Mouse (Mus musculus): ENCODE data around the gene Zdhhc5.

Zdhhc5 gene

GRCm38 (mm10) chr2:84714811-84715561 lies at the start of gene Zdhhc5:
TSS of gene Zdhhc5 (minus strand) at chr2:84715180.
- peak; percentile 99 for DNase-seq (ENCODE audit: low spot score)

GRCm38 (mm10) chr2:84762818-84763217 lies 47.8 kb upstream of the Zdhhc5 start:
- no peak for DNase-seq (ENCODE audit: low spot score)

GRCm38 (mm10) chr2:84762295-84762694 lies 47.3 kb upstream of the Zdhhc5 start:
- DNase-seq (ENCODE audit: low spot score) = no peak

GRCm38 (mm10) chr2:84761840-84762239 lies 46.9 kb upstream of the Zdhhc5 start:
- DNase-seq (ENCODE audit: low spot score) = no peak

GRCm38 (mm10) chr2:84761309-84761708 lies 46.3 kb upstream of the Zdhhc5 start:
- no peak for DNase-seq (ENCODE audit: low spot score)

GRCm38 (mm10) chr2:84760777-84761176 lies 45.8 kb upstream of the Zdhhc5 start:
- no peak for DNase-seq (ENCODE audit: low spot score)

- DNase-seq (ENCODE audit: low spot score) = no peak
Observed at GRCm38 (mm10) chr2:84758542-84759127, 43.7 kb upstream of the Zdhhc5 start.

GRCm38 (mm10) chr2:84757026-84757682 lies 42.2 kb upstream of the Zdhhc5 start:
- no peak for DNase-seq (ENCODE audit: low spot score)

- no peak for DNase-seq (ENCODE audit: low spot score)
Observed at GRCm38 (mm10) chr2:84756245-84756644, 41.3 kb upstream of the Zdhhc5 start.

GRCm38 (mm10) chr2:84750115-84750514 lies 35.1 kb upstream of the Zdhhc5 start:
- no peak for DNase-seq (ENCODE audit: low spot score)

GRCm38 (mm10) chr2:84744126-84744525 lies 29.1 kb upstream of the Zdhhc5 start:
- DNase-seq (ENCODE audit: low spot score) = peak; percentile 48

GRCm38 (mm10) chr2:84743561-84743960 lies 28.6 kb upstream of the Zdhhc5 start, which contains the start of gene Gm19426:
TSS of gene Gm19426 (minus strand) at chr2:84743655.
- DNase-seq (ENCODE audit: low spot score) = peak; percentile 84

- peak; percentile 71 for DNase-seq (ENCODE audit: low spot score)
Observed at GRCm38 (mm10) chr2:84742451-84743283, 27.7 kb upstream of the Zdhhc5 start.

- no peak for DNase-seq (ENCODE audit: low spot score)
Observed at GRCm38 (mm10) chr2:84741841-84742450, 27.0 kb upstream of the Zdhhc5 start.

- peak; percentile 48 for DNase-seq (ENCODE audit: low spot score)
Observed at GRCm38 (mm10) chr2:84740608-84741333, 25.8 kb upstream of the Zdhhc5 start.

- DNase-seq (ENCODE audit: low spot score) = peak; percentile 56
Observed at GRCm38 (mm10) chr2:84738271-84738911, 23.4 kb upstream of the Zdhhc5 start.

- DNase-seq (ENCODE audit: low spot score) = peak; percentile 48
Observed at GRCm38 (mm10) chr2:84737451-84737925, 22.5 kb upstream of the Zdhhc5 start.

GRCm38 (mm10) chr2:84736312-84737161 lies 21.6 kb upstream of the Zdhhc5 start:
- DNase-seq (ENCODE audit: low spot score) = no peak

GRCm38 (mm10) chr2:84735346-84735920 lies 20.5 kb upstream of the Zdhhc5 start:
- no peak for DNase-seq (ENCODE audit: low spot score)
